Mouse (Mus musculus) hindbrain, embryonic 11.5 days (tissue): ENCODE results near the gene Gfy. TPM values are rescaled to one million over a fixed set of nuclear protein-coding genes. Genes with fewer than 3 reads are reported as not detected.

Experiments used
- ATAC-seq: fragments of 200-750 bp; cut with Nextera tagmentation; 2 replicates; pipeline ENCODE4 v1.8.0; 2017; ENCODE audit warnings: mild to moderate bottlenecking, moderate TSS enrichment, moderate library complexity; ENCODE audit not compliant: low FRiP score
- DNase-seq: peaks from one replicate; pipeline ENCODE4 v3.0.0-alpha.2; 2015; ENCODE audit warnings: low spot score
- H3K27ac ChIP-seq: fragments of 300-500 bp; sonication (generic); 2 replicates; pipeline ENCODE4 v1.5.1; 2014; ENCODE audit warnings: mild to moderate bottlenecking, low read depth, low read length
- H3K27me3 ChIP-seq: fragments of 300-500 bp; sonication (generic); 2 replicates; pipeline ENCODE4 v1.6.1; 2014; ENCODE audit warnings: mild to moderate bottlenecking, low read length, moderate library complexity, mixed read lengths; ENCODE audit not compliant: control insufficient read depth, insufficient read depth
- H3K36me3 ChIP-seq: fragments of 300-500 bp; sonication (generic); 2 replicates; pipeline ENCODE4 v1.6.1; 2014; ENCODE audit warnings: mild to moderate bottlenecking, low read length, moderate library complexity, mixed read lengths; ENCODE audit not compliant: control insufficient read depth, insufficient read depth
- H3K4me1 ChIP-seq: fragments of 300-500 bp; sonication (generic); replicated peaks from 2 replicates; pipeline ENCODE4 v1.6.1; 2014; ENCODE audit warnings: low read length, mixed read lengths; ENCODE audit not compliant: control insufficient read depth, insufficient read depth
- H3K4me2 ChIP-seq: fragments of 300-500 bp; sonication (generic); replicated peaks from 2 replicates; pipeline ENCODE4 v1.6.1; 2014; ENCODE audit warnings: mild to moderate bottlenecking, low read depth, low read length
- H3K4me3 ChIP-seq: fragments of 300-500 bp; sonication (generic); 2 replicates; pipeline ENCODE4 v1.5.1; 2014; ENCODE audit warnings: low read depth, low read length
- H3K9ac ChIP-seq: fragments of 300-500 bp; sonication (generic); 2 replicates; pipeline ENCODE4 v1.6.1; 2014; ENCODE audit warnings: low read depth, low read length
- H3K9me3 ChIP-seq: fragments of 300-500 bp; sonication (generic); 2 replicates; pipeline ENCODE4 v1.6.1; 2016; ENCODE audit warnings: low read length; ENCODE audit not compliant: control insufficient read depth
- whole genome bisulfite sequencing: fragments of 180-500 bp; shearing (Covaris S2); extraction: QIAGEN DNeasy Blood & Tissue Kit; methylation state at CpG from one replicate; pipeline ENCODE4 v1.1.7; 2014; 5-methylcytosine and 5-hydroxymethylcytosine counted together
- polyA plus RNA-seq: library from polyadenylated mRNA; unstranded; fragments of >200 nt; fragmentation: Nextera tagmentation; extraction: Ambion mirVana; gene quantifications from 2 replicates; pipeline ENCODE4 v1.2.1, GENCODE M21; 2014

Gene Gfy
- polyA plus RNA-seq, 1 experiment from 2014 or later, result not detected

GRCm38 (mm10) chr7:45134544-45135026 is 44.8 kb downstream of the Gfy start:
- no peaks in the 10 kb centered on the region; the same call in 1 of the 2 replicates for H3K4me1 ChIP-seq
- H3K27me3 ChIP-seq, result peaks cover 2% of the 10 kb centered on the region; the same call in 1 of the 2 replicates
- H3K9ac ChIP-seq, result no peak overlapping the region
- ATAC-seq (peak; percentile 26; the same call in 1 of the 2 replicates), DNase-seq (peak; percentile 57)
- no peaks in the 10 kb centered on the region for H3K9me3 ChIP-seq
- no peak overlapping the region for H3K4me2 ChIP-seq
- WGBS, result 7% methylated on average over 12 of the region's 12 CpGs
- no peak overlapping the region for H3K4me3 ChIP-seq
- H3K36me3 ChIP-seq, result no peaks in the 10 kb centered on the region
- no peak overlapping the region for H3K27ac ChIP-seq

- Histone ChIP-seq H3K9ac (no peak overlapping the region), H3K9me3 (no peaks in the 10 kb centered on the region), H3K4me3 (no peak overlapping the region), H3K4me1 (no peaks in the 10 kb centered on the region; the same call in 1 of the 2 replicates), H3K4me2 (no peak overlapping the region), H3K27me3 (peaks cover 2% of the 10 kb centered on the region; the same call in 1 of the 2 replicates), H3K36me3 (no peaks in the 10 kb centered on the region), H3K27ac (no peak overlapping the region)
- WGBS, result 72% methylated on average over 8 of the region's 8 CpGs
- ATAC-seq, result no peak
- DNase-seq, result no peak
Measured at GRCm38 (mm10) chr7:45133446-45134159, 45.8 kb downstream of the Gfy start.

GRCm38 (mm10) chr7:45131850-45132249 is 47.5 kb downstream of the Gfy start:
- Histone ChIP-seq H3K9me3 (no peaks in the 10 kb centered on the region), H3K4me3 (no peak overlapping the region), H3K27me3 (peaks cover 2% of the 10 kb centered on the region; the same call in 1 of the 2 replicates), H3K4me1 (peaks cover 4% of the 10 kb centered on the region), H3K27ac (no peak overlapping the region), H3K36me3 (peaks cover 6% of the 10 kb centered on the region), H3K4me2 (no peak overlapping the region), H3K9ac (no peak overlapping the region)
- DNase-seq, result no peak
- 83% methylated on average over 11 of the region's 11 CpGs for WGBS
- no peak for ATAC-seq

GRCm38 (mm10) chr7:45129776-45130512 is 49.4 kb downstream of the Gfy start:
- peaks cover 8% of the 10 kb centered on the region for H3K4me1 ChIP-seq
- H3K4me3 ChIP-seq, result peak overlapping the region; percentile 38
- peaks cover 21% of the 10 kb centered on the region for H3K36me3 ChIP-seq
- H3K9ac ChIP-seq, result peak overlapping the region; percentile 70
- no peak for DNase-seq
- H3K27ac ChIP-seq, result peak overlapping the region; percentile 93
- H3K27me3 ChIP-seq, result no peaks in the 10 kb centered on the region
- peak overlapping the region; percentile 45 for H3K4me2 ChIP-seq
- ATAC-seq, result no peak
- WGBS, result 44% methylated on average over 15 of the region's 15 CpGs
- no peaks in the 10 kb centered on the region for H3K9me3 ChIP-seq

- no peaks in the 10 kb centered on the region for H3K27me3 ChIP-seq
- H3K4me1 ChIP-seq, result peaks cover 8% of the 10 kb centered on the region
- H3K36me3 ChIP-seq, result peaks cover 21% of the 10 kb centered on the region
Measured at GRCm38 (mm10) chr7:45129318-45129717, 50.1 kb downstream of the Gfy start.

GRCm38 (mm10) chr7:45128624-45129246 is 50.6 kb downstream of the Gfy start, which contains the start of gene Rpl13a:
Gene Rpl13a, minus strand, starts transcription at chr7:45128761.
- H3K4me1 ChIP-seq, result peaks cover 8% of the 10 kb centered on the region
- H3K9ac ChIP-seq, result peak within 1 kb of the TSS; percentile 100
- H3K9me3 ChIP-seq, result no peaks in the 10 kb centered on the region
- H3K4me3 ChIP-seq, result peak within 1 kb of the TSS; percentile 99
- H3K4me2 ChIP-seq, result peak within 1 kb of the TSS; percentile 93
- DNase-seq, result peak; percentile 98
- H3K27ac ChIP-seq, result peak within 1 kb of the TSS; percentile 93
- ATAC-seq, result peak; percentile 94
- H3K27me3 ChIP-seq, result no peaks in the 10 kb centered on the region
- under 1% methylated on average over 48 of the region's 48 CpGs for WGBS
- peaks cover 21% of the 10 kb centered on the region for H3K36me3 ChIP-seq

More at GRCm38 (mm10) chr7:45129318-45129717, 50.1 kb downstream of the Gfy start:
- peak overlapping the region; percentile 38 for H3K4me3 ChIP-seq
- WGBS, result under 1% methylated on average over 17 of the region's 17 CpGs
- peak overlapping the region; percentile 70 for H3K9ac ChIP-seq
- ATAC-seq, result no peak
- H3K27ac ChIP-seq, result peak overlapping the region; percentile 93
- DNase-seq, result peak; percentile 80
- no peaks in the 10 kb centered on the region for H3K9me3 ChIP-seq
- H3K4me2 ChIP-seq, result peak overlapping the region; percentile 45

- peaks cover 22% of the 10 kb centered on the region for H3K36me3 ChIP-seq
- H3K27ac ChIP-seq, result peak overlapping the region; percentile 84
- DNase-seq (peak; percentile 31), ATAC-seq (no peak)
- H3K9ac ChIP-seq, result peak overlapping the region; percentile 100
- peak overlapping the region; percentile 99 for H3K4me3 ChIP-seq
- H3K4me1 ChIP-seq, result peaks cover 8% of the 10 kb centered on the region
- 1% methylated on average over 6 of the region's 6 CpGs for WGBS
- peak overlapping the region; percentile 93 for H3K4me2 ChIP-seq
- no peaks in the 10 kb centered on the region for H3K9me3 ChIP-seq
- H3K27me3 ChIP-seq, result no peaks in the 10 kb centered on the region
Measured at GRCm38 (mm10) chr7:45127700-45128224, 51.6 kb downstream of the Gfy start.
